Mouse (Mus musculus) liver, embryonic 11.5 days (tissue): ENCODE results near the gene Arel1. TPM values are rescaled to one million over a fixed set of nuclear protein-coding genes. Genes with fewer than 3 reads are reported as not detected.
A peak's percentile ranks its signal among the peaks of the same experiment; 100 is the strongest.

Experiments used
- ATAC-seq: fragments of 200-750 bp; cut with Nextera tagmentation; replicated peaks from 2 replicates; pipeline ENCODE4 v1.8.0; 2017; ENCODE audit warnings: moderate number of reproducible peaks, mild to moderate bottlenecking, moderate TSS enrichment, moderate library complexity; ENCODE audit not compliant: low FRiP score
- DNase-seq: peaks from one replicate; pipeline ENCODE4 v3.0.0-alpha.2; 2017; ENCODE audit warnings: low spot score
- H3K27ac ChIP-seq: fragments of 300-500 bp; sonication (generic); 2 replicates; pipeline ENCODE4 v1.5.1; 2014; ENCODE audit warnings: mild to moderate bottlenecking, low read depth, low read length, control low read depth
- H3K27me3 ChIP-seq: fragments of 300-500 bp; sonication (generic); replicated peaks from 2 replicates; pipeline ENCODE4 v1.6.1; 2014; ENCODE audit warnings: low read length, mixed read lengths; ENCODE audit not compliant: control insufficient read depth, insufficient read depth
- H3K36me3 ChIP-seq: fragments of 300-500 bp; sonication (generic); 2 replicates; pipeline ENCODE4 v1.6.1; 2014; ENCODE audit warnings: mild to moderate bottlenecking, low read length, moderate library complexity, mixed read lengths; ENCODE audit not compliant: control insufficient read depth, insufficient read depth
- H3K4me1 ChIP-seq: fragments of 300-500 bp; sonication (generic); replicated peaks from 2 replicates; pipeline ENCODE4 v1.6.1; 2014; ENCODE audit warnings: low read length, mixed read lengths; ENCODE audit not compliant: control insufficient read depth, insufficient read depth
- H3K4me2 ChIP-seq: fragments of 300-500 bp; sonication (generic); 2 replicates; pipeline ENCODE4 v1.6.1; 2014; ENCODE audit warnings: mild to moderate bottlenecking, control low read depth, moderate library complexity
- H3K4me3 ChIP-seq: fragments of 300-500 bp; sonication (generic); 2 replicates; pipeline ENCODE4 v1.5.1; 2014; ENCODE audit warnings: low read depth, low read length, control low read depth
- H3K9ac ChIP-seq: fragments of 300-500 bp; sonication (generic); 2 replicates; pipeline ENCODE4 v1.6.1; 2014; ENCODE audit warnings: low read depth, low read length, control low read depth
- H3K9me3 ChIP-seq: fragments of 300-500 bp; sonication (generic); 2 replicates; pipeline ENCODE4 v1.6.1; 2016; ENCODE audit warnings: low read length, inconsistent platforms, mixed read lengths; ENCODE audit not compliant: control insufficient read depth
- WGBS: fragments of 180-500 bp; shearing (Covaris S2); extraction: QIAGEN DNeasy Blood & Tissue Kit; methylation state at CpG from one replicate; pipeline ENCODE4 v1.1.7; 2014; 5-methylcytosine and 5-hydroxymethylcytosine counted together
- polyA plus RNA-seq: library from polyadenylated mRNA; unstranded; fragments of >200 nt; fragmentation: Nextera tagmentation; extraction: Ambion mirVana; gene quantifications from 2 replicates; pipeline ENCODE4 v1.2.1, GENCODE M21; 2014

Arel1 gene
- polyA plus RNA-seq, 1 experiment from 2014 or later, result 19.6 TPM

DNA sequence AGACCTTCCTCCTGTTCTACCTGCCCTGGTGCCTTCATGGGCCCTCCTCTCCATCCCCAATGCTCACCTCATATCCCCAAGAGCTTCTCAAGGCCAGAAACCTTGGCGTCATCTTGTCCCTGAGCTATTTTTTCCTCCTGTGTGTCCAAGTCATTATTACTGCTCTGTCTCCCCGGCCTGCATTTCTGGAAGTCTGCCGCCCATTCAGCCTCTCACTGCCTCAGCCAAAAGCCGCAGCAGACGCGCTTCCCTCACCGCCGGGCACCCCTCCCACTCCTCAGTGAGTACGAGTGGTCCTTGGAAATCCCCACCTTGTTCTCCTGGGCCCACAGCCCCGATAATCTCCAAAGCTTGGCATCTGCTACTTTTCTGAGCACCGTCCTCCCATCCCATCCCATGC, 90.6 kb downstream of the Arel1 start:
- H3K27me3 ChIP-seq, result peaks cover 50% of the 10 kb centered on the region
- no peak overlapping the region for H3K4me3 ChIP-seq
- no peak for ATAC-seq
- H3K9me3 ChIP-seq, result no peaks in the 10 kb centered on the region
- H3K27ac ChIP-seq, result no peak overlapping the region
- 61% methylated on average over 11 of the region's 11 CpGs for WGBS
- no peak overlapping the region for H3K4me2 ChIP-seq
- DNase-seq, result no peak
- H3K4me1 ChIP-seq, result peaks cover 10% of the 10 kb centered on the region
- no peaks in the 10 kb centered on the region for H3K36me3 ChIP-seq
- H3K9ac ChIP-seq, result no peak overlapping the region

DNA sequence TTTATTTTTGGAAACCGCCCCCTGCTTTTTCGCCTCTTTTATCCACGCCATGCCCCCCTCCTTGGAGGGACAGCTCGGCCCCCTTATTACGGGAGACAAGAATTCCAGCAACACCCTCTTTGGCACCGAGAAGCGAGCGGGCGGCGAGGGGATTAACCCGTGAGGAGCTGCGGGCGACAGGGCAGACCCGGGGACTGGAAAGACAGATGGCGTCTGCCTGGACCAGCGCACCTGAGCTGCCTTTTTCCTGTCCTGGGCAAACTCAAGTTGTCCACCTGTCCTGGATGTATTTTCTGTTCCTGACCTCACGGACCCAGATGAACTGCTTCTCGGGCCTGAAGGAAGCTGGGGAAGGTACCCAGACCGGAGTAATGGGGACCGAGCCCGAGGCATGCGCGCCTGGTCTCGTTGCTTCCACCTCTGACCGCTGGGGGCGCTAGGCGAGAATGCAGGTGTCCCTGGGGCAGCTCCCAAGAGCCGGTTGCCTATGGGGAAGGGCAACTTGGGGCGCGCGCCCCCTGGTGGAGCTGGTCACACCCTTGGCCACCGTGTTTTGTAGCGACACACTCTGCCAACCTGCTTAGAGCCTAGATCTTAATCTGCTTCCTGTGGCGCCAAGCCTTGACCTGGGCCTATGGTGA, 94.1 kb downstream of the Arel1 start, which contains the start of gene Ltbp2:
Ltbp2 (minus strand) TSS at position 52 of the 641 bp plus-strand sequence.
- H3K36me3 ChIP-seq, result no peaks in the 10 kb centered on the region
- ATAC-seq, result peak; percentile 87
- H3K9me3 ChIP-seq, result no peaks in the 10 kb centered on the region
- H3K9ac ChIP-seq, result no peak within 1 kb of the TSS
- WGBS, result 2% methylated on average over 34 of the region's 34 CpGs
- DNase-seq, result peak; percentile 84
- H3K27ac ChIP-seq, result no peak within 1 kb of the TSS
- peak within 1 kb of the TSS; percentile 41 for H3K4me3 ChIP-seq
- H3K4me1 ChIP-seq, result peaks cover 10% of the 10 kb centered on the region
- peaks cover 58% of the 10 kb centered on the region for H3K27me3 ChIP-seq
- H3K4me2 ChIP-seq, result peak within 1 kb of the TSS; percentile 71

DNA sequence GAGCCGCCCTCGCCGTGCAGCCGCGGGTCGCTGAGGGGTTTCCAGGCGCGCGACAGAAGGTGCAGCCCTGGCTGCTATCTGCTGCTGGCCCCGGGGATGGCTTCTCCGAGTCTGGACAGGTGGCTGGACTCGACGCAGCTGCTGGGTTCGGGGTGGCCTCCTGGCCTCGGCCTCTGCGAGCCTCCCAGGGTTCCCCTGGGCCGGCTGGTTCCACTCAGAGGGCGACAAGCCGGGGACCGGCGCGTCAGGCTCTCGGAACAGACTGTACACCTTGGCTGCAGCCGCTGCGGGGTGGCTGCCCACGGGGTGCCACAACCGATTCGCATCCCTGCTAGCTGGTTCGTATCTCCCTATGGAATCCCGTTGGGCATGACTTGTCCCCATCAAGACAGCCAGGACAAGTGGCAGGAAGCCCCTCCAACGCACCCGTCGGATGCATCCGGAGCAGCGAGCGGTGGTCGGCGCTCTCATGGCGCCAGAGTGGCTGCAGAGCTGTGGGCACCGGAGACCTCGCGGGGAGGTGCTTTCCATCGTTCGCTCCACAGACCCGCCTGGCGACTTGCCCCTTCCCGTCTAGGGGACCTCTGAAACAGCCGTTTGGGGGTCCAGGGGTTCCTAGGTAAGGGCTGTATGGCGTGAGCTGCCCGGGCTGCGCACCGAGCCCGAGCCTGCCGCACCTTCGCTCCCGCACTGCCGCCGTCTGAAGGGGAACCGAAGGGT, 94.8 kb downstream of the Arel1 start:
- peak; percentile 55 for DNase-seq
- Histone ChIP-seq H3K9ac (no peak overlapping the region), H3K36me3 (no peaks in the 10 kb centered on the region), H3K4me1 (peaks cover 10% of the 10 kb centered on the region), H3K9me3 (no peaks in the 10 kb centered on the region), H3K4me3 (peak overlapping the region; percentile 41), H3K27me3 (peaks cover 57% of the 10 kb centered on the region), H3K4me2 (peak overlapping the region; percentile 71), H3K27ac (no peak overlapping the region)
- 3% methylated on average over 59 of the region's 59 CpGs for WGBS
- ATAC-seq, result no peak

DNA sequence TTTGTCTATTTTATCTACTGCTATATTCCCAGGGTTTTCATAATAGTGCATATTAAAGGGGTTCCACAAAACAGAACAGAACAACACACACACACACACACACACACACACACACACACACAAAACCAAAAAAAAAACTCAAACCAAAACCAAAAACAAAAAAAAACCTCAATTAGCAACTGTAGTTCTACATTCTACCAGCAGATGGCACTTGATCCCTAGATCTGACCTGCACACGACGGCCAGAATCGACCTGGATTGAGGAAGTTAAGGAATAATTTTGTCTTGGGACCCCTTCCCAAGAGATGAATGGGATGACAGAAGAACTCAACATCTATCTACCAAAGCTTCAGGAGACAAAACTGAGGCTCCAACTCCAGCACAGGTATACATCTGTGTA, 97.3 kb downstream of the Arel1 start:
- peaks cover 10% of the 10 kb centered on the region for H3K4me1 ChIP-seq
- no peak overlapping the region for H3K27ac ChIP-seq
- H3K27me3 ChIP-seq, result peaks cover 43% of the 10 kb centered on the region
- no peak overlapping the region for H3K9ac ChIP-seq
- no peaks in the 10 kb centered on the region for H3K36me3 ChIP-seq
- WGBS, result 0% methylated on average over 3 of the region's 3 CpGs
- DNase-seq (no peak), ATAC-seq (no peak)
- no peak overlapping the region for H3K4me2 ChIP-seq
- H3K9me3 ChIP-seq, result no peaks in the 10 kb centered on the region
- no peak overlapping the region for H3K4me3 ChIP-seq

DNA sequence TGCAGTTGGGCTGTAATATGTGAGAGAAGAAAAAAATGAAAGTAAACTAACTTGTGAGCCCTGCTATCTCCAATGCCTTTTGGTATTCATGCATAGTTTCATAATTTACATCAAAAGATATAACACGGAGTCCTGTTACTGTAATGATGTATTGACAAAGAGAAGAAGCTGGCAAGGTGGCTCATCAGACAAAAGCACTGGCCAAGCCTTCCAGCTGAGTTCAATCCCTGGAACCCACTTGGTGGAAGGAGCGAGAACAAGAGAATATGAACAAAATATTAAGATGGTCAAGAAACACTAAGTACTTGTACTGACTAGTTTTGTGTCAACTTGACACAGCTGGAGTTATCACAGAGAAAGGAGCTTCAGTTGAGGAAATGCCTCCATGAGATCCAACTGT, 98.4 kb downstream of the Arel1 start:
- H3K27ac ChIP-seq, result no peak overlapping the region
- no peak for ATAC-seq

More for the DNA sequence above, 98.4 kb downstream of the Arel1 start:
- H3K9me3 ChIP-seq, result no peaks in the 10 kb centered on the region
- peaks cover 10% of the 10 kb centered on the region for H3K4me1 ChIP-seq
- no peak overlapping the region for H3K4me3 ChIP-seq
- H3K9ac ChIP-seq, result no peak overlapping the region
- WGBS, result 64% methylated on average over 2 of the region's 2 CpGs
- H3K4me2 ChIP-seq, result no peak overlapping the region
- H3K27me3 ChIP-seq, result peaks cover 36% of the 10 kb centered on the region
- H3K36me3 ChIP-seq, result no peaks in the 10 kb centered on the region
- no peak for DNase-seq

Other genes starting within 250 kb of the Arel1 start
- 40.3 and 41.7 TPM in 2 replicates for gene Npc2, start 197.7 kb downstream of the Arel1 start, polyA plus RNA-seq
- gene Isca2, start 197.6 kb downstream of the Arel1 start, polyA plus RNA-seq, result 139 TPM in 2 replicates
- 0.16 and 0.29 TPM in 2 replicates for gene Ltbp2, start 94.4 kb downstream of the Arel1 start, polyA plus RNA-seq
- gene Fcf1, start within 50 bp of the Arel1 start, polyA plus RNA-seq, result 205 and 215 TPM in 2 replicates
- gene Ylpm1, start 25.4 kb upstream of the Arel1 start, polyA plus RNA-seq, result 25.5 and 30.7 TPM in 2 replicates
- 3.8 and 4.3 TPM in 2 replicates for gene Prox2, start 139.9 kb upstream of the Arel1 start, polyA plus RNA-seq
- gene Dlst, start 139.9 kb upstream of the Arel1 start, polyA plus RNA-seq, result 139 and 143 TPM in 2 replicates
- 0.99 and 1.1 TPM in 2 replicates for gene Rps6kl1, start 180.4 kb upstream of the Arel1 start, polyA plus RNA-seq
- gene Pgf, start 206.9 kb upstream of the Arel1 start, polyA plus RNA-seq, result 4.0 and 5.7 TPM in 2 replicates
- 75.6 and 86.5 TPM in 2 replicates for gene Eif2b2, start 248.6 kb upstream of the Arel1 start, polyA plus RNA-seq